Mouse (Mus musculus) neural tube, embryonic 15.5 days (tissue): ENCODE measurements around the gene Gast. TPM values are rescaled to one million over a fixed set of nuclear protein-coding genes. Genes with fewer than 3 reads are reported as not detected.

Experiments
- ATAC-seq: fragments of 200-750 bp; cut with Nextera tagmentation; 2 replicates; pipeline ENCODE4 v1.8.0; 2017; ENCODE audit warnings: mild to moderate bottlenecking, moderate TSS enrichment, moderate library complexity; ENCODE audit not compliant: low FRiP score
- H3K27ac ChIP-seq: fragments of 300-500 bp; sonication (generic); replicated peaks from 2 replicates; pipeline ENCODE4 v1.5.1; 2015; ENCODE audit warnings: mild to moderate bottlenecking, inconsistent platforms
- H3K27me3 ChIP-seq: fragments of 300-500 bp; sonication (generic); replicated peaks from 2 replicates; pipeline ENCODE4 v1.6.1; 2015; ENCODE audit warnings: inconsistent platforms
- H3K36me3 ChIP-seq: fragments of 300-500 bp; sonication (generic); 2 replicates; pipeline ENCODE4 v1.6.1; 2015; ENCODE audit warnings: inconsistent platforms
- H3K4me1 ChIP-seq: fragments of 300-500 bp; sonication (generic); 2 replicates; pipeline ENCODE4 v1.6.1; 2015; ENCODE audit warnings: inconsistent platforms
- H3K4me2 ChIP-seq: fragments of 300-500 bp; sonication (generic); 2 replicates; pipeline ENCODE4 v1.6.1; 2015; ENCODE audit warnings: inconsistent platforms, mild to moderate bottlenecking, moderate library complexity
- H3K4me3 ChIP-seq: fragments of 300-500 bp; sonication (generic); replicated peaks from 2 replicates; pipeline ENCODE4 v1.5.1; 2015; ENCODE audit warnings: mild to moderate bottlenecking, inconsistent platforms
- H3K9ac ChIP-seq: fragments of 300-500 bp; sonication (generic); replicated peaks from 2 replicates; pipeline ENCODE4 v1.6.1; 2015; ENCODE audit warnings: mild to moderate bottlenecking, inconsistent platforms
- H3K9me3 ChIP-seq: fragments of 300-500 bp; sonication (generic); replicated peaks from 2 replicates; pipeline ENCODE4 v1.6.1; 2016; ENCODE audit warnings: inconsistent platforms
- WGBS: fragments of 180-500 bp; shearing (Covaris S2); methylation state at CpG from one replicate; pipeline ENCODE4 v1.1.7; 2015; ENCODE audit warnings: mixed read lengths; 5-methylcytosine and 5-hydroxymethylcytosine counted together
- polyA plus RNA-seq: library from polyadenylated mRNA; unstranded; fragments of >200 nt; fragmentation: Nextera tagmentation; extraction: Ambion mirVana; gene quantifications from 2 replicates; pipeline ENCODE4 v1.2.1, GENCODE M21; 2015

Gast gene
- polyA plus RNA-seq, 1 experiment from 2014 or later: not detected

- H3K36me3 ChIP-seq: peaks cover 28% of the 10 kb centered on the region
- H3K9ac ChIP-seq: no peak overlapping the region
- H3K9me3 ChIP-seq: no peaks in the 10 kb centered on the region
- no peak overlapping the region for H3K4me3 ChIP-seq
- 88% methylated on average over 8 of the region's 8 CpGs for WGBS
- no peaks in the 10 kb centered on the region for H3K27me3 ChIP-seq
- no peak for ATAC-seq
- H3K4me1 ChIP-seq: no peaks in the 10 kb centered on the region
- no peak overlapping the region for H3K4me2 ChIP-seq
- no peak overlapping the region for H3K27ac ChIP-seq
Observed at GRCm38 (mm10) chr11:100369822-100370221, 35.6 kb downstream of the Gast start.

GRCm38 (mm10) chr11:100371981-100372558, 37.9 kb downstream of the Gast start:
- H3K27me3 ChIP-seq: no peaks in the 10 kb centered on the region
- H3K9ac ChIP-seq: no peak overlapping the region
- no peak for ATAC-seq
- H3K4me1 ChIP-seq: no peaks in the 10 kb centered on the region
- H3K36me3 ChIP-seq: peaks cover 44% of the 10 kb centered on the region
- no peaks in the 10 kb centered on the region for H3K9me3 ChIP-seq
- H3K4me2 ChIP-seq: no peak overlapping the region
- H3K4me3 ChIP-seq: no peak overlapping the region
- no peak overlapping the region for H3K27ac ChIP-seq
- WGBS: 66% methylated on average over 7 of the region's 8 CpGs

- Histone ChIP-seq H3K9ac (no peak overlapping the region), H3K4me2 (no peak overlapping the region), H3K36me3 (peaks cover 64% of the 10 kb centered on the region), H3K27me3 (no peaks in the 10 kb centered on the region), H3K27ac (no peak overlapping the region), H3K4me3 (no peak overlapping the region), H3K4me1 (no peaks in the 10 kb centered on the region), H3K9me3 (no peaks in the 10 kb centered on the region)
- no peak for ATAC-seq
- 92% methylated on average over 9 of the region's 9 CpGs for WGBS
Observed at GRCm38 (mm10) chr11:100375127-100375526, 40.9 kb downstream of the Gast start.

GRCm38 (mm10) chr11:100376005-100376404, 41.8 kb downstream of the Gast start:
- Histone ChIP-seq H3K27me3 (no peaks in the 10 kb centered on the region), H3K4me3 (no peak overlapping the region), H3K9ac (no peak overlapping the region), H3K4me1 (no peaks in the 10 kb centered on the region), H3K9me3 (no peaks in the 10 kb centered on the region), H3K27ac (no peak overlapping the region), H3K36me3 (peaks cover 66% of the 10 kb centered on the region), H3K4me2 (no peak overlapping the region)
- 62% methylated on average over 4 of the region's 4 CpGs for WGBS
- no peak for ATAC-seq

DNA sequence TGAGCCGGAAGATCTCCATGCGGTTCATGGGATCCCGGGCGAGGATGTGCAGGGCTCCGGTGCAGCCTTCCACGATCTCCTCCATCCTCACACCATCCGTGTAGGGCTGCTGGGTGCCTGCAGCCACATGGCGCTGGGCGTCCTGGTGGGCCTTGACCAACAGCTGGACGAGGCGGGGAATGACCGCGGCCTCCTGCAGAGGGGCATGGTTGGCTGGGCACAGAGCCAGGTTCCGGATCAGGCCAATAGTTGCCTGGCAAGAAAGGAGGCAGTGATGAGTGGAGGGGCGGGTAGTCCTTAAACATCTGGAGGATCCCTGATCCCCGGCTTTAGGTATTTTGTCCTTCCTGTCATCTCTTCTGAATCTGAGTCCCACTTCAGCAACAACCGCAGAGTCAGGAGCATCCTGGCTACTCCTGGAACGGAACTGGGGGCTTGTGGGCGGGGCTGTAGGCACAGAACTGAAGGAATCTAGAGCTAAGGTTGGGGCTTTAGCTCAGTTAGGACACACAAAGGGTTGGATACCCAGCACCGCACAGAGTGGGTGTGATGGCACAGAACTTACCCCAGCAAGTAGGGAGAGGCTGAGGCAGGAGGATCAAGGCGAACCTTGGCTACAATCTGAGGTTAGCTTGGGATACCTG, 42.7 kb downstream of the Gast start:
- no peaks in the 10 kb centered on the region for H3K9me3 ChIP-seq
- no peak overlapping the region for H3K4me3 ChIP-seq
- no peak overlapping the region for H3K4me2 ChIP-seq
- WGBS: 92% methylated on average over 21 of the region's 21 CpGs
- H3K27ac ChIP-seq: no peak overlapping the region
- no peak overlapping the region for H3K9ac ChIP-seq
- peaks cover 66% of the 10 kb centered on the region for H3K36me3 ChIP-seq
- no peaks in the 10 kb centered on the region for H3K4me1 ChIP-seq
- H3K27me3 ChIP-seq: no peaks in the 10 kb centered on the region
- no peak for ATAC-seq

DNA sequence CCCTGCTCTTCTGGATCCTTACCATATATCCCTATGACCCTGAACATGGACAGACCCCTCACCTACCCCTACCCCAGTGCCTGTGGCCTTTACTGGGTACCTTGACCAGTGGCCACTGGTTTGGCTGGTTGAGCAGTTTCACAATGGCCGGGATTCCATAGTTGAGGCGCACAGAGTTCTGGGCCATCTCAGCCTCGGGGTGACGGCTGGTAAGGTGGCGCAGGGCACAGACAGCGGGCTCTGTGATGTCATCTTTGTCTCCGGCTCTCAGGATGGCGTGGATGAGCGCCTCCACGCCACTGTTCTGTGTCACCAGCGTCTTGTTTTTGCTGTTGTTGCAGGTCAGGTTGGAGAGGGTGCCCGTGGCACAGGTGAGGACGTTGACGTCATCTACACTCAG, 43.8 kb downstream of the Gast start:
- 96% methylated on average over 14 of the region's 14 CpGs for WGBS
- Histone ChIP-seq H3K9ac (no peak overlapping the region), H3K9me3 (no peaks in the 10 kb centered on the region), H3K27ac (no peak overlapping the region), H3K27me3 (no peaks in the 10 kb centered on the region), H3K4me1 (no peaks in the 10 kb centered on the region), H3K36me3 (peaks cover 76% of the 10 kb centered on the region), H3K4me3 (no peak overlapping the region), H3K4me2 (no peak overlapping the region)
- ATAC-seq: no peak

DNA sequence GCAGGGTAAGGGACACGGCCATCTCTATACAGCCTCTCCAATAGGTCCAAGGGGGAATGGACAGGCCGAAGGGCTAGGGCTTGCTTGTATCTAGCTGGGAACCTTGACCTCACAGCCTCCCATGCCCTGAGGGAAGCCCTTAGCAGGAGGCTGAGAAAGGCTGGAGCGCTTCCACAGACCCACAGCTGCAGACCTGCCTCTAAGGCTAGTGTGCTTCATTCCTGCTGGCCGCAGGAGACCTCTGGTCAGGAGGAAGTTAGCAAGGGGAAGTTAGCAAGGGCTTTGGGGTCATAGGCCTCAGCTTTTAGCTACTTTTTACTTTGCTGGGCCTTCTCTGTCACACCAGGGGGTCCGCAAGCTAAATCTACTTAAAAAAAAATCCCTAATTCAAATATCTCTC, 44.2 kb downstream of the Gast start:
- Histone ChIP-seq H3K9me3 (no peaks in the 10 kb centered on the region), H3K27ac (no peak overlapping the region), H3K36me3 (peaks cover 77% of the 10 kb centered on the region), H3K27me3 (no peaks in the 10 kb centered on the region), H3K9ac (no peak overlapping the region), H3K4me2 (no peak overlapping the region), H3K4me3 (no peak overlapping the region), H3K4me1 (no peaks in the 10 kb centered on the region)
- 93% methylated on average over 5 of the region's 5 CpGs for WGBS
- ATAC-seq: no peak

DNA sequence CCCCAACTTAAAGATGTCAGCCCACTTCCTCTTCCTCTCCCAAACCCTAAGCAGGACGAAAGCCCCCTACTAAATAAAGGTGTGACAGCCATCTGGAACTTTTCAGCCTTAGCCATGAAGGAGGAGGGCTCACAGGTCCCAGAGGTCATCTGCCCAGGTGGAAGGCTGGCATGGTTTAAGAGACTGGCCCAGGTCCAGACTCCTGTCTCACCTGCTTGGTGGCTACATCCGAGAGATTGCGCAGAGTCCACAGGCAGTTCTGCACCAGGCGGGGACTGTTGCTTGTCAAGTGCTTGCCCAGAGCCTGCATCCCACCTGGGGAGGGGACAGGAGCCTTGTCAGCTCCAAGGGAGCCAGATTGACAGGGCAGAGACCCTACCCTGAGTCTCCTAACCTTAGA, 45.1 kb downstream of the Gast start:
- Histone ChIP-seq H3K36me3 (peaks cover 78% of the 10 kb centered on the region), H3K9me3 (no peaks in the 10 kb centered on the region), H3K4me1 (no peaks in the 10 kb centered on the region), H3K27ac (no peak overlapping the region), H3K27me3 (no peaks in the 10 kb centered on the region), H3K4me3 (no peak overlapping the region), H3K9ac (no peak overlapping the region), H3K4me2 (no peak overlapping the region)
- ATAC-seq: no peak
- 90% methylated on average over 4 of the region's 4 CpGs for WGBS

DNA sequence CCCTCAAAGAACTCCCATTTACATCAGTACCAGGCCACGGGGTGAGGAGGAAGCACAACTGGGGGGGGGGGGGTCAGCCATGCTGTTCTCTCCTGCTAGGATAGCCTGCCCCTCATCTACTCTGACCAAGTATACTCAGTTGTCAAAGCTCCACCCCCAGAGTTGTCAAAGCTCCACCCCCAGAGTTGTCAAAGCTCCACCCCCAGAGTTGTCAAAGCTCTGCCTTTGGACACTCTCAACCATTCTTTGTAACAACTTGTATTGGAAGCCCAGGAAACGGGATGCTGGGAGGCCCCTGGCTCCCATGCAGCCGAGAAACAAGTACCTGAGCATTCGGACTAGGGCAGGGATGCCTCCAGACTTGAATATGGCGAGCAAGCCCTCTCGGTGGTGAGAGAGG, 48.5 kb downstream of the Gast start:
- Histone ChIP-seq H3K9ac (no peak overlapping the region), H3K36me3 (peaks cover 70% of the 10 kb centered on the region), H3K27me3 (no peaks in the 10 kb centered on the region), H3K27ac (no peak overlapping the region), H3K4me2 (no peak overlapping the region), H3K4me3 (no peak overlapping the region), H3K4me1 (peaks cover 11% of the 10 kb centered on the region), H3K9me3 (no peaks in the 10 kb centered on the region)
- no peak for ATAC-seq
- 84% methylated on average over 6 of the region's 6 CpGs for WGBS

GRCm38 (mm10) chr11:100385016-100385415, 50.8 kb downstream of the Gast start:
- WGBS: 83% methylated on average over 3 of the region's 3 CpGs

DNA sequence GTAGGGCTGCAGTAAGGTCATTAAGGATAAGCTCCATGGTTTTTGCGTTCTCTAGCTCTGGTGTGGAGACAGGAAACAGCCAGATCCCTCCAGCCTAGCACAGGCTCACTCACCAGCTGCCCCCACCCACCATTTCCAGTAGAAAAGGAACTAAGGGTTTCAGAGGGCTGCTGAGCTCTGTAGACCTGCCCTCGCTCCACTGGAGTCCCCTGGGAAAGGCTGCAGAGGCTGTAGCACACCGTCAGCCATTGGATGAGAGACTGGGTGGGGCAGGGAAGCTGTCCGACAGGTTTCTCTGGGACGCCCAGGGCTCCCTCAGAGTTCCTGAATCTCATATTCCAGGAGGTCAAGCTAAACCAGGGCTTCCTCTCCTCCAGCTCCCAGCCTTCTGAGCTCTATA, 52.4 kb downstream of the Gast start:
- Histone ChIP-seq H3K4me3 (no peak overlapping the region), H3K9me3 (no peaks in the 10 kb centered on the region), H3K36me3 (peaks cover 40% of the 10 kb centered on the region), H3K4me1 (peaks cover 41% of the 10 kb centered on the region), H3K9ac (no peak overlapping the region), H3K4me2 (no peak overlapping the region), H3K27ac (no peak overlapping the region), H3K27me3 (no peaks in the 10 kb centered on the region)
- ATAC-seq: no peak
- 66% methylated on average over 5 of the region's 5 CpGs for WGBS

More at GRCm38 (mm10) chr11:100385016-100385415, 50.8 kb downstream of the Gast start:
- no peak for ATAC-seq
- Histone ChIP-seq H3K4me3 (no peak overlapping the region), H3K9ac (no peak overlapping the region), H3K4me1 (peaks cover 27% of the 10 kb centered on the region), H3K4me2 (no peak overlapping the region), H3K36me3 (peaks cover 51% of the 10 kb centered on the region), H3K27ac (no peak overlapping the region), H3K27me3 (no peaks in the 10 kb centered on the region), H3K9me3 (no peaks in the 10 kb centered on the region)
